Mouse (Mus musculus) stomach, embryonic 15.5 days (tissue): ENCODE measurements around the gene Ifi204. TPM values are rescaled to one million over a fixed set of nuclear protein-coding genes. Genes with fewer than 3 reads are reported as not detected.

Source experiments
- ATAC-seq: fragments of 200-750 bp; cut with Nextera tagmentation; 2 replicates; pipeline ENCODE4 v1.8.0; 2017; ENCODE audit warnings: low read depth, moderate number of reproducible peaks, moderate TSS enrichment; ENCODE audit not compliant: insufficient read depth, low FRiP score
- H3K27ac ChIP-seq: fragments of 300-500 bp; sonication (generic); 2 replicates; pipeline ENCODE4 v1.5.1; 2015; ENCODE audit warnings: mild to moderate bottlenecking, inconsistent platforms
- H3K27me3 ChIP-seq: fragments of 300-500 bp; sonication (generic); replicated peaks from 2 replicates; pipeline ENCODE4 v1.6.1; 2015; ENCODE audit warnings: inconsistent platforms
- H3K36me3 ChIP-seq: fragments of 300-500 bp; sonication (generic); 2 replicates; pipeline ENCODE4 v1.6.1; 2015; ENCODE audit warnings: inconsistent platforms
- H3K4me1 ChIP-seq: fragments of 300-500 bp; sonication (generic); 2 replicates; pipeline ENCODE4 v1.6.1; 2015; ENCODE audit warnings: inconsistent platforms
- H3K4me2 ChIP-seq: fragments of 300-500 bp; sonication (generic); 2 replicates; pipeline ENCODE4 v1.6.1; 2015; ENCODE audit warnings: mild to moderate bottlenecking, inconsistent platforms
- H3K4me3 ChIP-seq: fragments of 300-500 bp; sonication (generic); replicated peaks from 2 replicates; pipeline ENCODE4 v1.5.1; 2015; ENCODE audit warnings: inconsistent platforms
- H3K9ac ChIP-seq: fragments of 300-500 bp; sonication (generic); 2 replicates; pipeline ENCODE4 v1.6.1; 2015; ENCODE audit warnings: inconsistent platforms
- H3K9me3 ChIP-seq: fragments of 300-500 bp; sonication (generic); 2 replicates; pipeline ENCODE4 v1.6.1; 2016; ENCODE audit warnings: inconsistent platforms
- WGBS: fragments of 180-500 bp; shearing (Covaris S2); methylation state at CpG from one replicate; pipeline ENCODE4 v1.1.7; 2015; 5-methylcytosine and 5-hydroxymethylcytosine counted together
- polyA plus RNA-seq: library from polyadenylated mRNA; unstranded; fragments of >200 nt; fragmentation: Nextera tagmentation; extraction: Ambion mirVana; gene quantifications from 2 replicates; pipeline ENCODE4 v1.2.1, GENCODE M21; 2015

The Ifi204 gene
- polyA plus RNA-seq, 1 experiment from 2014 or later: 2.9 TPM

DNA sequence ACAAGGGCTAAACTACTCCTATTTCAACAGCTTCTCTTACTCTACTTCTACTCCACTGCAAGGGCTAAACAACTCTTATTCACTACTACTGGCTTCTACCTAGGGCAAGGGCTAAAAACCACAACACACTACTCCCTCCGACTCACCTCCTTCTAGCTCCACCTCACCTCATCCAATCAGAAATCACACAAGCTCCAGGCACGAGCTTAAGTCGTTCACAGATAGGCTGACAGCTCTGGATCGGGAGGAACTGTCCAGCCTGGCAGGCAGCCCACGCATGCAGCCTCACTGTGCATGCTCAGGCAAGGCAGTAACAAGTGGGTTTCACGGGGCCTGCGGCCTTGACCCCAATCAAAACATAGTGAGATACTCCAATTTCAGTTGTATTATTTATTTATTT lies 33.5 kb downstream of the Ifi204 start:
- no peaks in the 10 kb centered on the region for H3K4me1 ChIP-seq
- no peak overlapping the region for H3K4me2 ChIP-seq
- no peak for ATAC-seq
- no peaks in the 10 kb centered on the region for H3K36me3 ChIP-seq
- H3K27me3 ChIP-seq: no peaks in the 10 kb centered on the region
- H3K4me3 ChIP-seq: no peak overlapping the region
- H3K9ac ChIP-seq: no peak overlapping the region
- H3K27ac ChIP-seq: no peak overlapping the region
- no peaks in the 10 kb centered on the region for H3K9me3 ChIP-seq
- 18% methylated on average over 7 of the region's 7 CpGs for WGBS

Other genes with a start within 250 kb of the Ifi204 start
- gene Ifi214, start 231.0 kb downstream of the Ifi204 start, polyA plus RNA-seq: 0.04 TPM in 1 of 2 replicates, not detected in the other
- gene Ifi213, start 167.7 kb downstream of the Ifi204 start, polyA plus RNA-seq: 0.45 and 0.54 TPM in 2 replicates
- 0.67 and 0.80 TPM in 2 replicates for gene Ifi209, start 136.0 kb downstream of the Ifi204 start, polyA plus RNA-seq
- not detected in 2 replicates for gene Ifi208, start 93.3 kb downstream of the Ifi204 start, polyA plus RNA-seq
- 1.1 and 1.2 TPM in 2 replicates for gene Ifi207, start 25.2 kb downstream of the Ifi204 start, polyA plus RNA-seq
- gene Ifi211, start 146.1 kb upstream of the Ifi204 start, polyA plus RNA-seq: 0.92 and 1.2 TPM in 2 replicates
- 3.6 and 3.8 TPM in 2 replicates for gene Mndal, start 175.5 kb upstream of the Ifi204 start, polyA plus RNA-seq
- 1.9 and 3.2 TPM in 2 replicates for gene Ifi203, start 175.7 kb upstream of the Ifi204 start, polyA plus RNA-seq
- gene Ifi202b, start 215.8 kb upstream of the Ifi204 start, polyA plus RNA-seq: 0.43 and 0.82 TPM in 2 replicates